Mouse (Mus musculus) thymus, adult 2 months (tissue): ENCODE results near the gene Ralgapa1. TPM values are rescaled to one million over a fixed set of nuclear protein-coding genes. Genes with fewer than 3 reads are reported as not detected.

ENCODE experiments used
- DNase-seq: peaks from one replicate; pipeline ENCODE4 v3.0.0; 2021
- H3K27ac ChIP-seq: fragments of 200-500 bp; 2 replicates; pipeline ENCODE4 v1.5.1; 2012; ENCODE audit warnings: low read length, control low read depth; ENCODE audit not compliant: control insufficient read depth, insufficient read depth
- H3K27me3 ChIP-seq: fragments of 200-500 bp; 2 replicates; pipeline ENCODE4 v1.6.1; 2012; ENCODE audit warnings: mild to moderate bottlenecking, low read length, moderate library complexity, mixed read lengths; ENCODE audit not compliant: control insufficient read depth, insufficient read depth
- H3K36me3 ChIP-seq: fragments of 200-500 bp; 2 replicates; pipeline ENCODE4 v1.6.1; 2012; ENCODE audit warnings: mild to moderate bottlenecking, low read length, moderate library complexity; ENCODE audit not compliant: control insufficient read depth, insufficient read depth
- H3K4me1 ChIP-seq: fragments of 200-500 bp; replicated peaks from 2 replicates; pipeline ENCODE4 v1.6.1; 2012; ENCODE audit warnings: low read length; ENCODE audit not compliant: control insufficient read depth, insufficient read depth
- H3K4me3 ChIP-seq: fragments of 200-500 bp; 2 replicates; pipeline ENCODE4 v1.5.1; 2012; ENCODE audit warnings: mild to moderate bottlenecking, low read length, control low read depth, moderate library complexity; ENCODE audit not compliant: control insufficient read depth, insufficient read depth
- CTCF ChIP-seq: fragments of 200-500 bp; IDR thresholded peaks from 2 replicates; pipeline ENCODE4 v1.5.1; 2012; ENCODE audit warnings: mild to moderate bottlenecking, control low read depth, low read length, moderate library complexity, borderline replicate concordance; ENCODE audit not compliant: control insufficient read depth, poor library complexity, insufficient read depth; ENCODE audit errors: extremely low read depth
- POLR2A ChIP-seq: fragments of 200-500 bp; IDR thresholded peaks from 2 replicates; pipeline ENCODE4 v1.6.1; 2012; ENCODE audit warnings: mild to moderate bottlenecking, low read length, control low read depth, moderate library complexity; ENCODE audit not compliant: control insufficient read depth, poor library complexity, insufficient read depth; ENCODE audit errors: extremely low read depth
- WGBS: fragments of 180-500 bp; shearing (Covaris S2); methylation state at CpG from one replicate; pipeline ENCODE4 v1.1.7; 2018; 5-methylcytosine and 5-hydroxymethylcytosine counted together
- polyA plus RNA-seq: library from polyadenylated mRNA; depleted of rRNA; stranded (reverse); fragments of >200 nt; gene quantifications from 2 replicates; pipeline ENCODE4 v1.2.3, GENCODE M21; 2012

Ralgapa1 gene
- polyA plus RNA-seq, 1 experiment: 29.5 TPM

DNA sequence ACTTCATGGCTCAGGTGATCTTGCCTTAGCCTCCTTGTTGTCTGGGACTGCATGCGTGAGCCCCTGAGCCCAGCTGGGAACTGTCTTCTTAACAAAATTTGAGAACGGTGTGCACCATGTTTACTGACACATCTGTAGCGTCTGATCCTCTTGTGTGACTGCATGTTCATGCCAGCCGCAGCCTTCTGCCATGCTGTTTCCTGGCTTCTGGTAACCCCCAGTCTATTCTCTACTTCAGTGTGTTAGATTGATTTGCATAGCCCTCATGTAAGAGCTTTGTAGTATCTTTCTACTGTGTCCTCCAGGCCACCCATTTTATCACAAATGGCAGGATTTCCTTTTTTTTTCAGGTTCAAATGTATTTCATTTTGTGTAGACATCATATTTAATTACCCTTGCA, 26.9 kb upstream of the Ralgapa1 start:
- DNase-seq: no peak
- Histone ChIP-seq H3K36me3 (peaks cover 15% of the 10 kb centered on the region; the same call in 1 of the 2 replicates), H3K27ac (no peak overlapping the region), H3K27me3 (no peaks in the 10 kb centered on the region), H3K4me3 (no peak overlapping the region), H3K4me1 (no peaks in the 10 kb centered on the region)
- WGBS: 98% methylated on average over 4 of the region's 4 CpGs
- TF ChIP-seq CTCF (no peak), POLR2A (no peak)

DNA sequence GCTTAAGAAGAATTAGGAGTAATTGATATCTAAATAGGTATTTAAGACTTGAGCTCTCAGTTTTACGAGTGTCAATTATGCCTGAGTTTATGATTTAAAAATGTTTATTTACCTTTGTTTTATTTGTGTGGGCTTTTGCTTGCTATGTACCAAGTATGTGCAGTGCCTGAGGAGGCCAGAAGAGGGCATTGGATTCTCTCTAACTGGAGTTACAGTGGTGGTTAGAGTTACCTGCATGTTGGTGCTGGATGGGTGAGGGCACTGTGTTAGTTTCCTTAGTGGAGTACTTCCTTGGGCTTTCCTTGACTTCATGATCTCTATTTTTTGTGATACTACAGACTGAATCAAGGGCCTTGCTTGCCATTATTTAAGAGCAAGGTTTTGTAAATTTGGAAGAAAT, 25.8 kb upstream of the Ralgapa1 start:
- no peak overlapping the region for H3K4me3 ChIP-seq
- WGBS: 90% methylated on average over 1 of the region's 1 CpGs
- no peak for TF ChIP-seq POLR2A
- TF ChIP-seq CTCF: no peak
- no peak overlapping the region for H3K27ac ChIP-seq
- H3K27me3 ChIP-seq: no peaks in the 10 kb centered on the region
- H3K4me1 ChIP-seq: no peaks in the 10 kb centered on the region
- DNase-seq: peak; percentile 58
- H3K36me3 ChIP-seq: peaks cover 22% of the 10 kb centered on the region; the same call in 1 of the 2 replicates

DNA sequence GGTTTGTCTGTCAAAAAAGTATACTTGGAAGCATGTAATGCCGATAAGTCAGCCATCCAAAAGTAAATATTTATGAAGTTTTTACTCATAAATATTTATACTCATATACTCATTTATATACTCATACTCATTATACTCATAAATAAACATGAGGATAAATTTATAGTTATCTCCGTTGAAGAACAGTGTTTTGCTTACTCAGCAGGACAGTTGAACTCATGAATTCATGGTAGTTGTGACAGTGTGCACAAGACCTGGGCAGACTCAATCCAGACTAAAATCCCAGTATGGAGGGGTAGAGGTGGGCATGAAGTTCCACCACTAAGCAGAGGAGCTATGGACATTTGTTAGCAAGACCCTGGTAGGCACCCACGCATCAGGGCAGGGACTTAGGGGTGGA, 16.5 kb upstream of the Ralgapa1 start:
- 95% methylated on average over 3 of the region's 3 CpGs for WGBS
- TF ChIP-seq POLR2A (no peak), CTCF (no peak)
- Histone ChIP-seq H3K4me1 (0 out of 2 replicates have a peak, but pooled peaks cover 2% of the 10 kb centered on the region), H3K27ac (no peak overlapping the region), H3K36me3 (peaks cover 4% of the 10 kb centered on the region; the same call in 1 of the 2 replicates), H3K27me3 (no peaks in the 10 kb centered on the region), H3K4me3 (no peak overlapping the region)
- no peak for DNase-seq

DNA sequence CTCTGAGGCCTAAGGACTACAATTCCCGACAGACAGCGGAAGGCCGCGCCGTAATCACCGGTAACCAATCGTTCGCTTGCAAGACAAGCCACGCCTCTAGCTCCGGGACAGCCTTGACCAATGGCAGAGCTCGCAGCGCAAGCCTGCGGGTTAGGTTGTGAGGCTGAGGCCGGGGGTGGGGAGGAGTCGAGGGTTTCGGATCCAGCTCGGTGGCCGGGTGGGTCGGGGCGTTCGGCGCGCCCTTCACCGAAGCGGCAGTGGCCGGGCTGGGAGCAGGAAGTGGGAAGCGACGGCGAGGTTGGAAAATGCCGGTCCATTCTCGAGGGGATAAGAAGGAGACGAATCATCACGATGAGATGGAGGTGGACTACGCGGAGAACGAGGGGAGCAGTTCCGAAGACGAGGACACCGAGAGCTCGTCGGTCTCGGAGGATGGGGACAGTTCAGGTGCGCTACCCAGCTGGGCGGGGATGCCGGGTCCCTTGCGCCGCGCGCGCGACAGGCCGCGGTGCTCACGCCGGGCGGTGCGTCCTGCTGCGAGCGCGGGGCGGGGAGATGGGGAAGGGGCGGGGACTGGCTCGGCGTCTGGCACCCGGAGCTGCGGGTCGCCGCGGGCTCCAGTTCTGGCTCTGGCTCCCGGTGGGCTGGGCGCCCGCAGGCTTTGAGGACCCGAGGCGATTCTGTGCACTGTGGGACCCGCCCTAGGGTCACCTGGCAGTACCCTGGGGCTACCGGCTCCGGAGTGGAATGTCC, 15.4 kb upstream of the Ralgapa1 start, which contains the start of gene Brms1l:
Gene Brms1l (plus strand): TSS at position 126 of the 753 bp plus-strand sequence.
- TF ChIP-seq POLR2A: peak; percentile 75; the same call in 1 of the 2 replicates
- TF ChIP-seq CTCF: 0 out of 2 replicates have a peak, but pooled peaks have one; percentile 42
- DNase-seq: peak; percentile 94
- no peaks in the 10 kb centered on the region for H3K36me3 ChIP-seq
- H3K27me3 ChIP-seq: no peaks in the 10 kb centered on the region
- 0 out of 2 replicates have a peak, but pooled peaks cover 2% of the 10 kb centered on the region for H3K4me1 ChIP-seq
- WGBS: under 1% methylated on average over 77 of the region's 77 CpGs
- H3K4me3 ChIP-seq: peak within 1 kb of the TSS; percentile 70
- H3K27ac ChIP-seq: peak within 1 kb of the TSS; percentile 62

DNA sequence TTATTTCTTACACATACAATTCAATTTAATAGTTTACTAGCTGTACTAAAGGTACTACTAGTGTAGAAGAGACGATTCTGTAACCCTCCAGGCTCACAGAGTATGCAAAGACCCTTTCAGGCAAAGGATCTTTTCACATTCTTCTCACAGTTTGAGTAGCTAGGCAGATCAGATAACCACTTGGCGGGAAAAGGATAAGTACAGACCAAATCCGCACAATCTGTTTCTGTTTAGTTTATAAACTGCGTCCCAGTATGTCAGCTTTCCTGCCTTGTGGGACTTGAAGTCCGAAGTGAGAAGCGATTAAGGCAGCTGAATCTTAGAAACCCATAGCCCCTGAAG, 14.9 kb upstream of the Ralgapa1 start:
- Histone ChIP-seq H3K27me3 (no peaks in the 10 kb centered on the region), H3K36me3 (no peaks in the 10 kb centered on the region), H3K27ac (no peak overlapping the region), H3K4me3 (no peak overlapping the region), H3K4me1 (0 out of 2 replicates have a peak, but pooled peaks cover 2% of the 10 kb centered on the region)
- no peak for DNase-seq
- WGBS: 0% methylated on average over 6 of the region's 6 CpGs
- TF ChIP-seq POLR2A: no peak
- no peak for TF ChIP-seq CTCF

- H3K27me3 ChIP-seq: no peaks in the 10 kb centered on the region
- no peak for TF ChIP-seq CTCF
- TF ChIP-seq POLR2A: no peak
- no peak overlapping the region for H3K27ac ChIP-seq
- 96% methylated on average over 8 of the region's 8 CpGs for WGBS
- no peak for DNase-seq
- H3K36me3 ChIP-seq: no peaks in the 10 kb centered on the region
- H3K4me1 ChIP-seq: 0 out of 2 replicates have a peak, but pooled peaks cover 2% of the 10 kb centered on the region
- H3K4me3 ChIP-seq: no peak overlapping the region
Measured at GRCm38 (mm10) chr12:55834891-55835290, 13.9 kb upstream of the Ralgapa1 start.
